Mouse (Mus musculus) stomach, embryonic 16.5 days (tissue): ENCODE results near the gene Spsb1. TPM values are rescaled to one million over a fixed set of nuclear protein-coding genes. Genes with fewer than 3 reads are reported as not detected.

ENCODE experiments used
- ATAC-seq: fragments of 200-750 bp; cut with Nextera tagmentation; 2 replicates; pipeline ENCODE4 v1.8.0; 2017; ENCODE audit warnings: moderate number of reproducible peaks, moderate TSS enrichment; ENCODE audit not compliant: insufficient read depth, low FRiP score
- H3K27ac ChIP-seq: fragments of 300-500 bp; sonication (generic); 2 replicates; pipeline ENCODE4 v1.5.1; 2014; ENCODE audit warnings: low read length
- H3K27me3 ChIP-seq: fragments of 300-500 bp; sonication (generic); 2 replicates; pipeline ENCODE4 v1.6.1; 2014; ENCODE audit warnings: low read length, control low read depth, mixed read lengths; ENCODE audit not compliant: control insufficient read depth, insufficient read depth
- H3K36me3 ChIP-seq: fragments of 300-500 bp; sonication (generic); 2 replicates; pipeline ENCODE4 v1.6.1; 2014; ENCODE audit warnings: low read length; ENCODE audit not compliant: control insufficient read depth, insufficient read depth
- H3K4me1 ChIP-seq: fragments of 300-500 bp; sonication (generic); 2 replicates; pipeline ENCODE4 v1.6.1; 2014; ENCODE audit warnings: low read length, control low read depth, mixed read lengths; ENCODE audit not compliant: control insufficient read depth, insufficient read depth
- H3K4me2 ChIP-seq: fragments of 300-500 bp; sonication (generic); 2 replicates; pipeline ENCODE4 v1.6.1; 2014; ENCODE audit warnings: low read depth, low read length, mixed read lengths
- H3K4me3 ChIP-seq: fragments of 300-500 bp; sonication (generic); replicated peaks from 2 replicates; pipeline ENCODE4 v1.5.1; 2014; ENCODE audit warnings: mild to moderate bottlenecking, low read length
- H3K9ac ChIP-seq: fragments of 300-500 bp; sonication (generic); 2 replicates; pipeline ENCODE4 v1.6.1; 2014; ENCODE audit warnings: low read length
- H3K9me3 ChIP-seq: fragments of 300-500 bp; sonication (generic); replicated peaks from 2 replicates; pipeline ENCODE4 v1.6.1; 2016; ENCODE audit warnings: low read length, control low read depth; ENCODE audit not compliant: control insufficient read depth
- WGBS: fragments of 180-500 bp; shearing (Covaris S2); extraction: QIAGEN DNeasy Blood & Tissue Kit; methylation state at CpG from one replicate; pipeline ENCODE4 v1.1.7; 2014; 5-methylcytosine and 5-hydroxymethylcytosine counted together
- polyA plus RNA-seq: library from polyadenylated mRNA; unstranded; fragments of >200 nt; fragmentation: Nextera tagmentation; extraction: Ambion mirVana; gene quantifications from 2 replicates; pipeline ENCODE4 v1.2.1, GENCODE M21; 2015

The Spsb1 gene
- polyA plus RNA-seq, 1 experiment from 2014 or later = 14.6 TPM

DNA sequence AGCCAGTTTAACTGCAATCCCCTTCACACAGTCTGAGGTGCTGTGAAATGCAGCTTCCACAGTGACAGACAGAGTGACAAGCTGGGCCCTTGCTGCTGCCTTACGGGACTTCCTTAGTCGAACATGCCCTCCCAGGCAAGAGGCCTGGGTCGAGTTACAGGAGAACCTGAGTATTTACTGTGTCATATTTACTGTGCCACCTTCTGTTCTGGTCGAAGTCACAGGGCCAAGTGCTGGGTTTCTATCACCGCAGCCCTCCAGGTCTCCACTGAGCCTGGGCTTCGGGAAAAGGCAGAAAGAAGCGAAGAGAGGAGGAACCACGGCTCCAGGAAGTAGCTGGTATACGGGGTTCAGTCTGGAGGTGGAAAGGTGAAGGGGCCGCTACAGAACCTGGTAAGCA is 43.2 kb upstream of the Spsb1 start:
- Histone ChIP-seq H3K9ac (peak overlapping the region; percentile 1; the same call in 1 of the 2 replicates), H3K4me2 (no peak overlapping the region), H3K27ac (peak overlapping the region; percentile 30), H3K4me3 (no peak overlapping the region), H3K4me1 (peaks cover 44% of the 10 kb centered on the region), H3K36me3 (no peaks in the 10 kb centered on the region), H3K27me3 (no peaks in the 10 kb centered on the region), H3K9me3 (no peaks in the 10 kb centered on the region)
- 55% methylated on average over 10 of the region's 10 CpGs for WGBS
- no peak for ATAC-seq

DNA sequence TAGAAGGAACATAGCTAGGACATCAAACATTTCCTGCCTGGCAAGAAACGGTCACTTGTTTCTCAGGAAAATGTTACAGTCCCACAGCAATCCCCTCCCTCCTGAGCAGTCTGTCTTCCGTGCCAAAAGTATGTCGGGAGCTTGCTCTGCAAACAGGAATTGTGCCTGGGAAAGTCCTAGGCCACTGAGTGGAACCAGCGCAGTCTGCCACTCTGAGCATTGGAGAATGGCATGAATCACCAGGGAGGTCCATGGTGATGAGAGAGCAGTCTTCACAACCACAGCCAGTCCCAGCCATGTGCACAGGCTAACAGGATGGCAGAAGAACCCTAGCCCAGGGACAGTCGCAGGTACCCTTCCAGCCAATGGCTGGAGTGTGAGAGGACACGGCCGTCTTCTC is 41.6 kb upstream of the Spsb1 start:
- WGBS = 64% methylated on average over 7 of the region's 7 CpGs
- H3K9ac ChIP-seq = no peak overlapping the region

DNA sequence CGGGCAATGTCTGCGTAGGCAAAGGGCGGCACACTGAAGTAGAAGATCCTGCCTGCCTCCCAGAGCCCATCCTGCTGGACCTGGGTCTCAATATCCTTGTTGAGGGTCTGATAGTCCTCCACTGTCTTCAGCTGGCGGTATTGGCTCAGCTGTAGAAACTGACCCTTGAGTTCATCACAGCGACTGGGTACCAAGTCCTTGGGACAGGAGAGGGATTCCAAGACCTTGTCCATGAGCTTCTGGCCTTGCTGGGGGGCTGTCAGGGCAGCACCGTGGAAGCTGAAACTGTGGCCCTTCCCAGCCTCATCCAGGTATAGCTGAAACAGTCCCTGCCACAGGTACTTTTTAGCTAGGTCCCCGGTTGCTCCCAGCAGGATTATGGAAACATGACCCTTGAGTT is 41.1 kb upstream of the Spsb1 start:
- H3K9ac ChIP-seq = no peak overlapping the region
- H3K27me3 ChIP-seq = no peaks in the 10 kb centered on the region
- no peaks in the 10 kb centered on the region for H3K9me3 ChIP-seq
- H3K27ac ChIP-seq = no peak overlapping the region
- WGBS = 90% methylated on average over 7 of the region's 7 CpGs
- no peak for ATAC-seq
- H3K4me3 ChIP-seq = no peak overlapping the region
- no peaks in the 10 kb centered on the region for H3K36me3 ChIP-seq
- H3K4me1 ChIP-seq = peaks cover 26% of the 10 kb centered on the region
- H3K4me2 ChIP-seq = no peak overlapping the region

More for the DNA sequence above, 41.6 kb upstream of the Spsb1 start:
- Histone ChIP-seq H3K27me3 (no peaks in the 10 kb centered on the region), H3K36me3 (no peaks in the 10 kb centered on the region), H3K27ac (no peak overlapping the region), H3K4me1 (peaks cover 29% of the 10 kb centered on the region), H3K4me3 (no peak overlapping the region), H3K9me3 (no peaks in the 10 kb centered on the region), H3K4me2 (no peak overlapping the region)
- ATAC-seq = no peak

DNA sequence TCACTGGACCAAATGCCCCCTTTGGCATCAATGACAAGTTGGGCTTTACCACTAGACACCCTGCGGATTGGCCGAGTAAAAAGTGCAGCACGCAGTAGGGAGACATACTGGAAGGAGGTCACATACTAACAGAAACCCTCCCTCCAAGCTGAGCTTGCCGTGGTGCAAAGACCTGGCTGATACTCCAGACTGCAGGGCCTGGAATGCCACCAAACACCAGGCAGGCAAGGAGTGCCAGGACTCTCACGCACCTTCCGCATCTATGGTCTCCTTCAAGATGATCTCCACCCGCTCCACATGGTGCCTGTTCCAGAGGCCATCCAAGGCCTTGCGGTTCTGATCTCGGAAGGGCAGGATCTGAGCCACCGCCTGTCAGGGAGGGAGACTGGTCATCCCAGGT is 39.4 kb upstream of the Spsb1 start:
- Histone ChIP-seq H3K4me2 (no peak overlapping the region), H3K9me3 (no peaks in the 10 kb centered on the region), H3K9ac (no peak overlapping the region), H3K27ac (no peak overlapping the region), H3K4me3 (no peak overlapping the region), H3K27me3 (no peaks in the 10 kb centered on the region), H3K4me1 (peaks cover 26% of the 10 kb centered on the region), H3K36me3 (no peaks in the 10 kb centered on the region)
- ATAC-seq = no peak
- WGBS = 92% methylated on average over 10 of the region's 10 CpGs

DNA sequence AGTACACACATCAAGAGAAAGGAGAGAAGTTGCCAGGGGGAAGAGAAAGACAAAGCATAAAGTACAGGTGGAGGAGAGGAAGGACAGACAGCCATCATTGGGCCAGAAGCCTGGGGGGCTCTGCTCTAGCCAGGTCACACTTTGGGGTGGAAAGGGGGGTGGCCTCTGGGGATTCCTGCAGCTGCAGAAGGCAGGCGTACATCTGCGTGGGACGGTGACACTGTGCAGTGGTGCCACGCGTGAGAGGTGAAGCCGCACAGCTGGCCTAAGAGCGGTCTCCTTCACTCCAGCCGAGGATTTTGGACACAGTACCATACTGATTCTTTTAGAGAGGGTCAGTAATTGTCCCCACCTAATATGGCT is 37.8 kb upstream of the Spsb1 start:
- 79% methylated on average over 8 of the region's 8 CpGs for WGBS
- no peak overlapping the region for H3K4me3 ChIP-seq
- H3K4me1 ChIP-seq = peaks cover 35% of the 10 kb centered on the region

DNA sequence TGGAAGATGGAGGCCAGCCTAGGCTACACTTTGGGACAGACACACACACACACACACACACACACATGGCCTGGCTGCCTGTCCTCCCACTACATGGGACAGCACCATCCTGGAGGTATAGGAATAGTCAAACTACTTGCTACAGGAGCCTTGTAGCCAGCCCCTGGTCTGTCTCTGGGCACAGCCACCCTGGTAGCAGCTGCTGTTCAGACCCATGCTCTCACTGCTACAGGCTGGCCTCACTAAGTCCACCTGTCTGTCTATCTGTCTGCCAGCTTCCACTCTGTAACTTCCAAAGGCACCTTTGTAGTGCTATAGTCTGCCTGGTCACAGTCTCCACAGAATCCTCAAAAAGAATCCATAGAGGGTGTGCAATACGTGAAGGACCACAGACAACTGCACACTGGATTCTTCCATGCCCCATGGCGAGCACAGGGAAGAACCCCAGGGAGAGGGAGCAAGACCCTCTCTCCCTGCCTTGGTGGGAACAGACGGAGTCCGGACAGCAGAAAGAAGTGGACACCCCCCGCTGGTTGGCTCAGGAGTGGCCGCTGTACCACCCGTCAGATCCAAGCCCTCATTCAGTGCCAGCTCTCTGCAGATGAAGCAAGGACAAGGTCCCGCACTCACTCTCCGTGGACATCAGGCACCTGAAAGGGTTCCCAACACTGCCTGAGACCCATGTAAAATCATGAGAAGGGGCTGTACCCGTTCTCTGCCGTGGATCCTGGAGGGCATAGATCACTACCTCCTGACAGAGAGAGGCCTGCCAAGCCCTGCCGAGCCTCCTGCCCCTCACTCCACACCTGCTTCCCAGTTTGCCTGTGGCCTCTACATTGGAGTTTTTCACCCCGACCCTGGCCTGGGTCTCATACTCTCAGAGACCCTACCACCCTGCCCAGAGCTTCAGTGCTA is 37.2 kb upstream of the Spsb1 start:
- Histone ChIP-seq H3K9me3 (no peaks in the 10 kb centered on the region), H3K36me3 (no peaks in the 10 kb centered on the region), H3K27ac (no peak overlapping the region), H3K4me1 (peaks cover 35% of the 10 kb centered on the region), H3K4me2 (no peak overlapping the region), H3K4me3 (no peak overlapping the region), H3K9ac (no peak overlapping the region), H3K27me3 (no peaks in the 10 kb centered on the region)
- ATAC-seq = no peak
- WGBS = 83% methylated on average over 13 of the region's 13 CpGs

More for the DNA sequence above, 37.8 kb upstream of the Spsb1 start:
- Histone ChIP-seq H3K9ac (no peak overlapping the region), H3K9me3 (no peaks in the 10 kb centered on the region), H3K36me3 (no peaks in the 10 kb centered on the region), H3K4me2 (no peak overlapping the region), H3K27ac (no peak overlapping the region), H3K27me3 (no peaks in the 10 kb centered on the region)
- no peak for ATAC-seq

DNA sequence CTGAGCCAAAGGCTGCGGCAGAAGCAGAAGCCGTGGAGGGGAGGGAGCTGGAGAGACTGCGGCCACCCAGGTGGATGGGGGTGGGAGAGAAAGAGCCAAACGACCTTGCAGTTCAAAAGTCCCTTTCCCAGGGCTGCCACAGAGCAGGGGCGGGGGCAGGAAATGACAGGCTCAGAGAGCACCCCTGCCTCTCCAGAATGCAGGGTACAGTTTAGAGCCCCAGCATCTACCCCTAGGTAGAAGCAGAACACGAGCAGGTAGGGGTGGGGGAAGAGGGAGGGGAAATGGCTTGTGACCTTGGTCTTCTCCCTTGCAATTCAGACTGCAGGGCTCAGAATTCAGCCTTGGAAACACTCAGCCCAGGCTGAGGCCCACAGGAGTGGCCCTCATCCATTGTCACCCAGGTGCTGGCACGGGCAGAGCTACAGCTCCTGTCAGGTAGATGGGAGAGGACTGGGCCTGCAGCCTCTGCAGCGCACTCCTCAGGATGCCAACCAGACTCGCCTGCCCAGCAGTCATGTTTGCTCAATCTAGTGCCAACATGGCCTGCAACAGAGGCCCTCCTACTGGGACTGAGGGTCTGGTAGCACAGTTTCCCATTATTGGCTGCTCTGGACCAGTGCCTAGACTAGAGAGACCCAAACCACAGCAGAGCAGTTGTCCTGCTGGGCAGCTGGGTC is 36.3 kb upstream of the Spsb1 start:
- Histone ChIP-seq H3K27me3 (no peaks in the 10 kb centered on the region), H3K9me3 (no peaks in the 10 kb centered on the region), H3K4me2 (0 out of 2 replicates have a peak overlapping the region, but pooled peaks have one; percentile 2), H3K27ac (peak overlapping the region; percentile 46; the same call in 1 of the 2 replicates), H3K4me3 (no peak overlapping the region), H3K9ac (peak overlapping the region; percentile 54; the same call in 1 of the 2 replicates), H3K4me1 (peaks cover 30% of the 10 kb centered on the region), H3K36me3 (no peaks in the 10 kb centered on the region)
- no peak for ATAC-seq
- 39% methylated on average over 9 of the region's 9 CpGs for WGBS

DNA sequence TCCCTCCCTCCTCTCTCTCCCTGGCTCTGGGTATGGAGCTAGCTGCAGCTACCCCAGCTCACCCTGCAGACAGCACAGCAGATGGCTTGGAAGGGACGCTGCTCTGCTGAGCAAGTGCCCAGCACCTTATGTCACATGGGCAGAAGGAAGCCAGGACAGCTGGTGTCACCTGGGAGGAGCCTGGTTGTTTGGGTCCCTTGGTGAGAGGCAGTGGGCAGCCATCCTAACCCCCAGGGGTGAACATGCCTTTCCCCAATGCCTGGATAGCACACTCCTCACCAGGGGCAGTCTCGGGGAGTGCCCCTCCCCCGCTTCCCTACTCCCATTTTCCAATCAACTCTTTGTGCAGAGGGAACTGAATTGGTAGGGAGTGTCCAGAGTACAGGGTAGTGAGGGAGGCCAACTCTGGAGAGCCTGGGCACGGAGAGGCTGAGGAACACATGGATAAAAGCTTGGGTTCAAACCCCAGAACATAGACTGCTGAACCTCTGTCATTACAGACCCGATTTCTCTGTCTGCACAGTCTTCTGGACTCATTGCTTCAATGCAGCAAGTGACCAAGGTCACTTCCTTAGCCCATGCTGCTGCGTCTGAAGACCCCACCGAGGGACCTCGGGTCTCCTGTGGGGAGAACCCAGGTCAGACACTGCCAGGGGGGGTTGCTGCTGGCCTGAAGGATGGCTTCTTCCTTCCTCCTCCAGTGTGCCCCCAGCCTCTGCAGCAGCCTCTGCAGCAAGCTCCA is 35.5 kb upstream of the Spsb1 start:
- no peaks in the 10 kb centered on the region for H3K36me3 ChIP-seq
- H3K4me1 ChIP-seq = peaks cover 26% of the 10 kb centered on the region
- H3K27ac ChIP-seq = peak overlapping the region; percentile 46; the same call in 1 of the 2 replicates
- WGBS = 28% methylated on average over 8 of the region's 8 CpGs
- H3K27me3 ChIP-seq = no peaks in the 10 kb centered on the region
- peak overlapping the region; percentile 54; the same call in 1 of the 2 replicates for H3K9ac ChIP-seq
- no peak overlapping the region for H3K4me3 ChIP-seq
- H3K4me2 ChIP-seq = peak overlapping the region; percentile 2; the same call in 1 of the 2 replicates
- no peaks in the 10 kb centered on the region for H3K9me3 ChIP-seq
- ATAC-seq = peak; percentile 26; the same call in 1 of the 2 replicates
